Mouse (Mus musculus): ENCODE measurements around the gene Nr1d1. TPM values are rescaled to one million over a fixed set of nuclear protein-coding genes. Genes with fewer than 3 reads are reported as not detected.
A peak's percentile ranks its signal among the peaks of the same experiment; 100 is the strongest.

Nr1d1 gene
- total and polyA plus RNA-seq, 3 experiments = 0.75 to 2.3 (median 0.93) TPM

DNA sequence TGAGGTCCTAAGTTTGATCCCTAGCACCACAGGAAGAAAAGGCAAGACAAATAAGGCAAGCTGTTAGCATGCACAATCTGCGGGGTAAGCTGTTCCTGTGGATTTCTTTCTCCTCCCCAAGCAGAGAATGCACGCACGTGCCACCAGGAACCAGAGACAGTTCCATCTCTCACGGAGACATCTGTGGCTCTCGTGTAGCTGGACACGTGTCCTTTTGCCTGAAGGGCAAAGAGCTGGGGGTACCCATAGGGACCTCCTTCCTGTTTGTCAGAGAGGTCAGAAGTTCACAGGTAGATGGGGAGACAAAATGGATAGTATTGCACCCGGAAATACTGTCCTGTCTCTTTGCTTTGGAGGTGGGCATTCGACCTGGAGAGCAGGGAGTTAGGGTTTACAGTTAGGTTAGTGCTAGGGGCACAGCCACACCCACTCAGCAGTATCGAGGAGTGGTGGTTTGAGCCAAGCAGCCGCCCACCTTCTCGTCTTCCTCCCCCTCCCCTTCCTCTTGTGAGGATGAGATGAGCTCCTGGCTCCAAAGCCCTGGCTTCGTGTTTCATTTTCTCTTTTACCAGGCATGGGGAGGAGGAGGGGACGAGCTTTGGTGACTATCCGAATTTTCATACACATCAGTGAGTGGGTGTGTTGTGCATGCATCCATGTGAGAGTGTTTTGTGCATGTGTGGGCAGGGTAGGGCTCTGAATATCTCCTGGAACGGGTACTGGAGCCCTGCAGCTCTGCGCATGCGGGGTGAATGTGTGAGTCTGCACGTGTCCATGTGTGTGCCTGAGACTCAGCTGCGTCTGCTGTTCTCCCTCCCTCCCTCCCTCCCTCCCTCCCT, 28.1 kb downstream of the Nr1d1 start:
- no peak for DNase-seq (ENCODE audit: low spot score)
- Histone ChIP-seq H3K4me1 (ENCODE audit: insufficient read depth, low read depth, low read length) (peaks cover 99% of the 10 kb centered on the region), H3K27me3 (ENCODE audit: insufficient read depth, low read length) (no peaks in the 10 kb centered on the region), H3K9me3 (replicated peaks) (no peaks in the 10 kb centered on the region), H3K36me3 (replicated peaks) (peaks cover 47% of the 10 kb centered on the region), H3K4me3 (ENCODE audit: low read depth, low read length) (peak overlapping the region; percentile 66)
- ATAC-seq (ENCODE audit: extremely low read depth, insufficient number of reproducible peaks, low FRiP score, poor library complexity, severe bottlenecking) = peak; percentile 42
- TF ChIP-seq CTCF (IDR thresholded peaks at IDR 0.05; ENCODE audit: low read depth, low read length) (no peak), POLR2AphosphoS5 (IDR thresholded peaks at IDR 0.05; ENCODE audit: insufficient replicate concordance, low read depth, low read length) (no peak), TAL1 (conservative IDR thresholded peaks at IDR 0.05; ENCODE audit: low read depth, low read length) (no peak), GATA1 (IDR thresholded peaks at IDR 0.05; ENCODE audit: borderline replicate concordance, low read length) (no peak), GATA2 (IDR thresholded peaks at IDR 0.05; ENCODE audit: borderline replicate concordance, low read depth, low read length) (no peak)

DNA sequence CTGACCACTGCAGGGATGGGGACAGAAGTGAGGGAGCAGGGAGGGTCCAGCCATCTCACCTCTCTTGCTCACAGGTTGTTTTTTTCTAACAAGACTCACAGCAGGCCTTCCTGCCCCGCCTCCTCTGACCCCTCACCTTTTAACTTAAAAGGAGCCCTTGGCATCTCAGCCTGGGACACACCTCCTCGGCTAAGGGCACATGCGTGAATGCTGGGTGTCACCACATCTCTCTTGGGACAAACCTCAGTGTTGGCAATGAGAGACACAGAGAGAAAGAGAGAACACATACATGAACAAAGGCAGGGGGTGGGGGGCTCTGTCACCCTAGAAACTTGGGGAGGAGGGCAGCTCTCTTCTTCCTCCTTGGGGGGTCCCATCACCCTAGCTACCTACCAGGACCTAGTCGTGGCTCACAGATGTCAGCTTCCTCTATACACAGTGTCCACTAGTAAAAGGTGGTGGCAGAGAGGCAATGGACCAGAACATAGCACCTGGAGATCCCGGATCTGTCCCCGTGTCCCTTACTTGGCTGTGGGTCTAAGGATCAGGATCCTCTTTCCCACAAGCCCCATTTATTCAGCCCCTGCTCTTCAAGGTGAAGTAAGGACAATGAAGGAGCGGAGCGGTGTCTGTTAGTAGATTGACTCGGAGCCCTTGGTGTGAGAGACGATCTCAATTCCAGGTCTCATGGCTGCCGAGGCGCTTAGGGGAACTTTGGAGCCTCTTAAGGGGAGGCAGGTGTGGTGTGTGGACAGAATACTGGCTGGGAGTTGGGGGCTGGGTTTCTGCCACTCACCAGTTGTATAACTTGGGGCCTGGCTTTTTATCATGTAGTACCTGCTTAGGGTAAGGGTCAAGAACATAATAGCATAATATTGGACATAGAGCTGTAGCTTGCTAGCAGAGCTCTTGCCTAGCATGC, 28.9 kb downstream of the Nr1d1 start:
- peak overlapping the region; percentile 66; the same call in 1 of the 2 replicates for H3K4me3 ChIP-seq (ENCODE audit: low read depth, low read length)
- H3K4me1 ChIP-seq (ENCODE audit: insufficient read depth, low read depth, low read length) = peaks cover 91% of the 10 kb centered on the region
- no peaks in the 10 kb centered on the region for H3K9me3 ChIP-seq (replicated peaks)
- H3K27me3 ChIP-seq (ENCODE audit: insufficient read depth, low read length) = no peaks in the 10 kb centered on the region
- no peak for TF ChIP-seq GATA2 (IDR thresholded peaks at IDR 0.05; ENCODE audit: borderline replicate concordance, low read depth, low read length)
- no peak for TF ChIP-seq GATA1 (IDR thresholded peaks at IDR 0.05; ENCODE audit: borderline replicate concordance, low read length)
- TF ChIP-seq TAL1 (conservative IDR thresholded peaks at IDR 0.05; ENCODE audit: low read depth, low read length) = no peak
- no peak for TF ChIP-seq POLR2AphosphoS5 (IDR thresholded peaks at IDR 0.05; ENCODE audit: insufficient replicate concordance, low read depth, low read length)
- no peak for TF ChIP-seq CTCF (IDR thresholded peaks at IDR 0.05; ENCODE audit: low read depth, low read length)
- H3K36me3 ChIP-seq (replicated peaks) = peaks cover 47% of the 10 kb centered on the region
- DNase-seq (ENCODE audit: low spot score) (no peak), ATAC-seq (ENCODE audit: extremely low read depth, insufficient number of reproducible peaks, low FRiP score, poor library complexity, severe bottlenecking) (no peak)

DNA sequence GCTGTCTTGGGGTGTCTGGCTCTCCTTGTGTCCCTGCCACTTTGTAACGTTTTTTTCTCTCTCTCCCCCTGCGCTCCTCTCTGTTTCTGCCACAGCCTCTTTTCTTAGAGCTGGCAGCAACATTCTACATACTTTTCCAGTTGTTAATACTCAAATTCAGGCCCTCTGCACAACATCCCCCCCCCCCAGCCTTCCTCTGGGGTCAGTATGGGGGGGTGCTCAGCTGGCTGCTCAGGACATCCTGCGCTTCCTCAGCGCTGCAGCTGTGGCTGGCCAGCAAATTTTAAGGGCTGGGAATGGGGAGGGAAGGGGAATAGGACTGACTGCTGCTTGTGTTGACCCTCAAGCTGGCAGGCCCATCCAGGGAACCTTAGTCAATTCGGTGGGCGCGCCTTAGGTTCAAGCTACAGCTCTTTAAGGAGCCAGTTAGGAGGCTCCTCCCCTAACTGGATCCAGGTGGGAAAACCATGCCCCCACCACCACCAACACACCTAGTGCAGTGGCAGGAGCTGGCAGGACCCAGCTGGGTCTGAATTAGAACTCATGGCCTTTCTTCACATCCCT, 30.6 kb downstream of the Nr1d1 start:
- no peaks in the 10 kb centered on the region for H3K27me3 ChIP-seq (ENCODE audit: insufficient read depth, low read length)
- peaks cover 40% of the 10 kb centered on the region for H3K36me3 ChIP-seq (replicated peaks)
- no peak overlapping the region for H3K4me3 ChIP-seq (ENCODE audit: low read depth, low read length)
- TF ChIP-seq TAL1 (conservative IDR thresholded peaks at IDR 0.05; ENCODE audit: low read depth, low read length) (no peak), POLR2AphosphoS5 (IDR thresholded peaks at IDR 0.05; ENCODE audit: insufficient replicate concordance, low read depth, low read length) (no peak), GATA1 (IDR thresholded peaks at IDR 0.05; ENCODE audit: borderline replicate concordance, low read length) (no peak), GATA2 (IDR thresholded peaks at IDR 0.05; ENCODE audit: borderline replicate concordance, low read depth, low read length) (no peak), CTCF (IDR thresholded peaks at IDR 0.05; ENCODE audit: low read depth, low read length) (no peak)
- ATAC-seq (ENCODE audit: extremely low read depth, insufficient number of reproducible peaks, low FRiP score, poor library complexity, severe bottlenecking) (no peak), DNase-seq (ENCODE audit: low spot score) (no peak)
- no peaks in the 10 kb centered on the region for H3K9me3 ChIP-seq (replicated peaks)
- H3K4me1 ChIP-seq (ENCODE audit: insufficient read depth, low read depth, low read length) = peaks cover 90% of the 10 kb centered on the region

GRCm38 (mm10) chr11:98743655-98744345, 31.3 kb downstream of the Nr1d1 start:
- peaks cover 89% of the 10 kb centered on the region for H3K4me1 ChIP-seq (ENCODE audit: insufficient read depth, low read depth, low read length)

DNA sequence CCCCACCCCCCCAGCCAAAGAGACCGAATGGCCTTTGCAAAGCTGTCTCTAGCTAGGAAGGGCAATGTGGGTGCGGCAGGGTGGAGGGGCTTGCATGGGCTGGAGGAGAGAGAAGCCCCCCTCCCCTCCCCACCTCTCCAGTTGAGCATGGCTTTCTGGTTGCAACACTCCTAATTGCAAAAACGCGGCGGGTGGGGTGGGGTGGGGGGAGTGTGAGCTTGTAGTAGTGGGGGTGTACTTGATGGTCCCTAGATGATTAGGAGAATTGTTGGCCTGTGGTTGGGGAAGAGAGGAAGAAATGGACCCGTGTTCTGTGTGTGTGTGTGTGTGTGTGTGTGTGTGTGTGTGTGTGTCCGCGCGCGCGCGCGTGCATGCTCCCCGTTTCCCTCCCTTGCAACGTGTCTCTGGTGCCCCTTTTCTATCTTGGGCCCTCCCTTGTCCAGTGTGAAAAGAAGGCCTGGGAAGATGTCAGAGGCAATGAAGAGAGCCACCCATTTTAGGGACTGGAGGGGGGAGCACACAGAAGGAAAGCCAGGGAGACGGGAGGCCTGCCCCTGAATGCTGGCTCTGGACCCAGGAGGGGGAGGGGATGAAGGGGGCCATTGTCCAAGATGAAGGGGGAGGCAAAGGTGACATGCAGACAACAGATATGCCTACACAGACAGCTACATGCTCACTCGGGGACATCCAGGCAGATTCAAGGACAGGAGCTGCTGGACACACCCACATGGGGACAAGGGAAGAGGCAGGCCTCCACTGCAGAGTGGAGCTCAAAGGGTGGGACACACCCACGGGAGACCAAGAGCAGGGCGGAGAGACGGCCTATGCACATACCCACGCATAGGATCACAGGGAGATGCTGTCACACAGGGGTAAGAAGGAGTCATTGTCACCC, 32.5 kb downstream of the Nr1d1 start:
- DNase-seq (ENCODE audit: low spot score) = no peak
- Histone ChIP-seq H3K9me3 (replicated peaks) (no peaks in the 10 kb centered on the region), H3K4me1 (ENCODE audit: insufficient read depth, low read depth, low read length) (peaks cover 89% of the 10 kb centered on the region), H3K4me3 (ENCODE audit: low read depth, low read length) (peak overlapping the region; percentile 80), H3K36me3 (replicated peaks) (peaks cover 35% of the 10 kb centered on the region), H3K27me3 (ENCODE audit: insufficient read depth, low read length) (no peaks in the 10 kb centered on the region)
- TF ChIP-seq TAL1 (conservative IDR thresholded peaks at IDR 0.05; ENCODE audit: low read depth, low read length) (no peak), GATA2 (IDR thresholded peaks at IDR 0.05; ENCODE audit: borderline replicate concordance, low read depth, low read length) (no peak), GATA1 (IDR thresholded peaks at IDR 0.05; ENCODE audit: borderline replicate concordance, low read length) (no peak), POLR2AphosphoS5 (IDR thresholded peaks at IDR 0.05; ENCODE audit: insufficient replicate concordance, low read depth, low read length) (no peak)
- no peak for ATAC-seq (ENCODE audit: extremely low read depth, insufficient number of reproducible peaks, low FRiP score, poor library complexity, severe bottlenecking)

More at GRCm38 (mm10) chr11:98743655-98744345, 31.3 kb downstream of the Nr1d1 start:
- Histone ChIP-seq H3K4me3 (ENCODE audit: low read depth, low read length) (peak overlapping the region; percentile 57; the same call in 1 of the 2 replicates), H3K36me3 (replicated peaks) (peaks cover 37% of the 10 kb centered on the region), H3K27me3 (ENCODE audit: insufficient read depth, low read length) (no peaks in the 10 kb centered on the region), H3K9me3 (replicated peaks) (no peaks in the 10 kb centered on the region)
- TF ChIP-seq POLR2AphosphoS5 (IDR thresholded peaks at IDR 0.05; ENCODE audit: insufficient replicate concordance, low read depth, low read length) = no peak
- no peak for TF ChIP-seq GATA1 (IDR thresholded peaks at IDR 0.05; ENCODE audit: borderline replicate concordance, low read length)
- TF ChIP-seq CTCF (IDR thresholded peaks at IDR 0.05; ENCODE audit: low read depth, low read length) = no peak
- no peak for TF ChIP-seq TAL1 (conservative IDR thresholded peaks at IDR 0.05; ENCODE audit: low read depth, low read length)
- TF ChIP-seq GATA2 (IDR thresholded peaks at IDR 0.05; ENCODE audit: borderline replicate concordance, low read depth, low read length) = no peak
- DNase-seq (ENCODE audit: low spot score) = no peak
- no peak for ATAC-seq (ENCODE audit: extremely low read depth, insufficient number of reproducible peaks, low FRiP score, poor library complexity, severe bottlenecking)
